Mouse (Mus musculus) midbrain, embryonic 16.5 days (tissue): Measurements from ENCODE around the gene Pdzd7. TPM values are rescaled to one million over a fixed set of nuclear protein-coding genes. Genes with fewer than 3 reads are reported as not detected.

Source experiments
- ATAC-seq: fragments of 200-750 bp; cut with Nextera tagmentation; 2 replicates; pipeline ENCODE4 v1.8.0; 2017; ENCODE audit warnings: moderate TSS enrichment
- H3K27ac ChIP-seq: fragments of 300-500 bp; sonication (generic); 2 replicates; pipeline ENCODE4 v1.5.1; 2014; ENCODE audit warnings: mild to moderate bottlenecking, low read length, mixed read lengths
- H3K27me3 ChIP-seq: fragments of 300-500 bp; sonication (generic); 2 replicates; pipeline ENCODE4 v1.6.1; 2014; ENCODE audit warnings: low read depth, low read length, mixed read lengths; ENCODE audit not compliant: control insufficient read depth, insufficient read depth
- H3K36me3 ChIP-seq: fragments of 300-500 bp; sonication (generic); 2 replicates; pipeline ENCODE4 v1.6.1; 2014; ENCODE audit warnings: mild to moderate bottlenecking, low read length, moderate library complexity, mixed read lengths; ENCODE audit not compliant: control insufficient read depth, insufficient read depth
- H3K4me1 ChIP-seq: fragments of 300-500 bp; sonication (generic); 2 replicates; pipeline ENCODE4 v1.6.1; 2014; ENCODE audit warnings: mild to moderate bottlenecking, low read length, mixed read lengths; ENCODE audit not compliant: control insufficient read depth, insufficient read depth
- H3K4me2 ChIP-seq: fragments of 300-500 bp; sonication (generic); 2 replicates; pipeline ENCODE4 v1.6.1; 2014; ENCODE audit warnings: mild to moderate bottlenecking, low read length, mixed read lengths
- H3K4me3 ChIP-seq: fragments of 300-500 bp; sonication (generic); 2 replicates; pipeline ENCODE4 v1.5.1; 2014; ENCODE audit warnings: low read depth, mild to moderate bottlenecking, low read length, moderate library complexity, mixed read lengths
- H3K9ac ChIP-seq: fragments of 300-500 bp; sonication (generic); 2 replicates; pipeline ENCODE4 v1.6.1; 2014; ENCODE audit warnings: low read depth, low read length, mixed read lengths
- H3K9me3 ChIP-seq: fragments of 300-500 bp; sonication (generic); replicated peaks from 2 replicates; pipeline ENCODE4 v1.6.1; 2014; ENCODE audit warnings: mild to moderate bottlenecking, low read length, mixed read lengths; ENCODE audit not compliant: control insufficient read depth, poor library complexity, severe bottlenecking
- WGBS: fragments of 180-500 bp; shearing (Covaris S2); extraction: QIAGEN DNeasy Blood & Tissue Kit; methylation state at CpG from one replicate; pipeline ENCODE4 v1.1.7; 2014; 5-methylcytosine and 5-hydroxymethylcytosine counted together
- polyA plus RNA-seq: library from polyadenylated mRNA; unstranded; fragments of >200 nt; fragmentation: Nextera tagmentation; extraction: Ambion mirVana; gene quantifications from 2 replicates; pipeline ENCODE4 v1.2.1, GENCODE M21; 2015

Gene Pdzd7
- polyA plus RNA-seq, 1 experiment from 2014 or later = 3.9 TPM

DNA sequence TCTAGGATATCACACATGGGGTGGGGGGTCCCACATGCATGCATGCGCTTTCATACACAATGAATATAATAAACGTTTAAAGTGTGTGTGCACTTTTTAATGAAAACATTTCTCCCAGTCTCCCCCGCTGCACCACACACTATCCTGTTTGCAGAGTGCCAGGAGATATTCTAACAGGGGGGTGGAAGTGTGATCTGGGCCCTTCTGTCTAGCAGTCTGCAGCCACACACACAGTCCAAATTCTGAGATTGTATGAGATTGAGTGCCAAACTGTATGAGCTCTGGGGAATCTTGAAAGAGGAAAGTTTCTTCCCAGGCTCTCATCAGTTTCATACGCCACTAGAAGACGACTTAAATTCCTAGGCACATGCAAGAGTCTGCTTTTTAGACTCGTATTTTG is 57.7 kb downstream of the Pdzd7 start:
- H3K9ac ChIP-seq = no peak overlapping the region
- no peaks in the 10 kb centered on the region for H3K36me3 ChIP-seq
- no peaks in the 10 kb centered on the region for H3K9me3 ChIP-seq
- H3K4me3 ChIP-seq = no peak overlapping the region
- H3K4me1 ChIP-seq = peaks cover 16% of the 10 kb centered on the region
- no peaks in the 10 kb centered on the region for H3K27me3 ChIP-seq
- no peak overlapping the region for H3K27ac ChIP-seq
- no peak overlapping the region for H3K4me2 ChIP-seq
- WGBS = 54% methylated on average over 6 of the region's 6 CpGs
- ATAC-seq = no peak

GRCm38 (mm10) chr19:44987004-44987403 is 58.5 kb downstream of the Pdzd7 start:
- Histone ChIP-seq H3K9me3 (no peaks in the 10 kb centered on the region), H3K27ac (no peak overlapping the region), H3K36me3 (no peaks in the 10 kb centered on the region), H3K27me3 (no peaks in the 10 kb centered on the region), H3K4me1 (peaks cover 16% of the 10 kb centered on the region), H3K4me2 (no peak overlapping the region), H3K4me3 (no peak overlapping the region), H3K9ac (no peak overlapping the region)
- WGBS = 72% methylated on average over 6 of the region's 6 CpGs
- no peak for ATAC-seq

DNA sequence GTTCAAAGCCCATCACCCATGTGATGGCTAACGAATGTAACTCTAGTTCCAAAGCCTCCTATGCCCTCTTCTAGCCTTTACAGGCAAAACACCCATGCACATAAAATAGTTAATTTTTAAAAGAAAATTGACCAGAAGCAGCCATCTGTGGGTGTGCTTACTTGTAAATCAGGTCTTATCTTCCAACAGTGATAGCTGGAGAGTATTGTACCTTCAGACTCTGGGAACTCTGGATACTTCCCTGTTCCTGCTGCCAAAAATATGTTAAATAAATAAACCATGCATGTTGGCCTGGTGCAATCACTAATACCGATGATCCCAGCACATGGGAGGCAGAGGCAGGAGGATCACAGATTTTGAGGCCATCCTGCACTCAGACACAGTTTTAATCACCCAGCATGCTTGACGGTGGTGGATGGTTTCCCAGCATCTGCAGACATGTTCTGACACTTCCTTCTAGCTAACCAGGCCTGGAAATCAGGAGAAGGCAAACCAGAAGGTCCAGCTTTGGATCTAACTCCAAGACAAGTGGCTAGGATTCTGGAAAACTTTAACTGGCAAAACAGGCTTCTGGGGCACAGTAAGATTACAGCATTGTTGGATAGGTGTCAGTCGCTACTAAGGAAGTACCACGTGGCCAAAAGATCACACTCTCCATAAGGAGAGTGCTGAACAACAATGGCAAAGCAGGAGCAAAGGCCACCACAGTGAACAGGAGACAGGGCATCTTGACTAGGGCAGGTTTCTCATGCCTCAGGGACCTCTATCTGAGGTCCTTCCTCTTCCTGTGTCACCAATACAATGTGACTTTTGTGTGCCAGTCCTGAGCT is 60.1 kb downstream of the Pdzd7 start:
- Histone ChIP-seq H3K36me3 (peaks cover 9% of the 10 kb centered on the region), H3K27me3 (no peaks in the 10 kb centered on the region), H3K4me2 (no peak overlapping the region), H3K9me3 (no peaks in the 10 kb centered on the region), H3K4me3 (no peak overlapping the region), H3K9ac (no peak overlapping the region), H3K4me1 (peaks cover 6% of the 10 kb centered on the region), H3K27ac (no peak overlapping the region)
- 71% methylated on average over 5 of the region's 5 CpGs for WGBS
- no peak for ATAC-seq

DNA sequence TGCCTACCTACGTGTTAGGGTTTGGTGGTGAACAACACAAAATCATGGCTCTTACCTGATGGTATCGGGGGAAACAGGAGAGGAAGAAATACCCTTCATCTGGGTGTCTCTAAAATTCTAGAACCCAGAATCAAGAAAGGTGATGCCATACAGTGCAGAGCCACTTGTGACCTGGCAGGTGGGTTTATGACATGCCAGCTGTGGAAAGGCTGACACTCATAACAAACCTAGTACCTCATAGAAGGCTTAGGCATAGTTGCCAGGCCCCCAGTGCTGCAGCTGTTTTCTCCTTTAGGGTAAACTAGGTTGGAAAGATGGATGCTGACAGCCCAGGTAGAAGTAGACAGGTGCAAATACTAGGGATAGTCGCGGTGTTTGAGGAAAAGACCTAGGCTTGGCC is 61.1 kb downstream of the Pdzd7 start:
- Histone ChIP-seq H3K4me1 (peaks cover 5% of the 10 kb centered on the region; the same call in 1 of the 2 replicates), H3K9ac (no peak overlapping the region), H3K4me2 (no peak overlapping the region), H3K27ac (no peak overlapping the region), H3K36me3 (peaks cover 9% of the 10 kb centered on the region), H3K27me3 (no peaks in the 10 kb centered on the region), H3K9me3 (no peaks in the 10 kb centered on the region), H3K4me3 (no peak overlapping the region)
- 95% methylated on average over 4 of the region's 4 CpGs for WGBS
- no peak for ATAC-seq

- H3K4me2 ChIP-seq = no peak overlapping the region
- H3K9me3 ChIP-seq = no peaks in the 10 kb centered on the region
- H3K4me3 ChIP-seq = no peak overlapping the region
- no peak overlapping the region for H3K9ac ChIP-seq
- H3K27me3 ChIP-seq = no peaks in the 10 kb centered on the region
- 91% methylated on average over 6 of the region's 6 CpGs for WGBS
- no peak for ATAC-seq
- H3K27ac ChIP-seq = no peak overlapping the region
- peaks cover 4% of the 10 kb centered on the region; the same call in 1 of the 2 replicates for H3K4me1 ChIP-seq
- peaks cover 13% of the 10 kb centered on the region for H3K36me3 ChIP-seq
Measured at GRCm38 (mm10) chr19:44983366-44983765, 62.2 kb downstream of the Pdzd7 start.

DNA sequence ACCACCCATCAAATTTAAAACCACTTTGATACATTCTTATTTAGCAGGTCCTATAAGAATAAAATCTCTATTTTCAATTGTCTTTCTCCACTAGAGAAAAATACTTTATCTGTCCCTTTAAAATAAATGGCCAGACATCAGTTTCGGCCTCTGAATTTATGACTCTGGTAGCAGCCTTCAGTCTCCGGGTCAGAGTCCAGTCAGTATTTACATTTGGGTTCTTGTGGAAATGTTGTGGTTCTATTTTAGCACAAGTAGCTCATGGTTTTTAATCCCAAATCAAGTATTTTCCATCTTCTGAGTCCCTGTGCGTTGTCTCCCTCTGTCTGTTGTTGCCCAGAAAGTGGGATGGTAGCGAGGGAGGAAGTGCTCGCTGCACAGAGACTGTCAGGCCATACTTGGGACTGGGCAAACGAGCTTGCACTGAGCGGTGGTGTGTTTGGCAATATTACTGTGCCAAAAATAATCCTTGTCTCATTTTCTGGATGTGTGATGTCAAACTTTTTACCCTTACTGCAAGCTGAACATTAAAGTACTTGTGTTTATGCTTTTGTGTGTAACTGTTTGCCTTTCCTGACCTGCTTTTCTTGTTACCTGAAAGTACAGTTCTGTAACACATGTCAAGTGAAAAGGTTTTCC is 62.9 kb downstream of the Pdzd7 start:
- no peak overlapping the region for H3K27ac ChIP-seq
- H3K9me3 ChIP-seq = no peaks in the 10 kb centered on the region
- H3K4me3 ChIP-seq = no peak overlapping the region
- no peak overlapping the region for H3K9ac ChIP-seq
- peaks cover 18% of the 10 kb centered on the region for H3K36me3 ChIP-seq
- H3K27me3 ChIP-seq = no peaks in the 10 kb centered on the region
- no peak for ATAC-seq
- no peaks in the 10 kb centered on the region for H3K4me1 ChIP-seq
- H3K4me2 ChIP-seq = no peak overlapping the region
- WGBS = 83% methylated on average over 7 of the region's 7 CpGs

DNA sequence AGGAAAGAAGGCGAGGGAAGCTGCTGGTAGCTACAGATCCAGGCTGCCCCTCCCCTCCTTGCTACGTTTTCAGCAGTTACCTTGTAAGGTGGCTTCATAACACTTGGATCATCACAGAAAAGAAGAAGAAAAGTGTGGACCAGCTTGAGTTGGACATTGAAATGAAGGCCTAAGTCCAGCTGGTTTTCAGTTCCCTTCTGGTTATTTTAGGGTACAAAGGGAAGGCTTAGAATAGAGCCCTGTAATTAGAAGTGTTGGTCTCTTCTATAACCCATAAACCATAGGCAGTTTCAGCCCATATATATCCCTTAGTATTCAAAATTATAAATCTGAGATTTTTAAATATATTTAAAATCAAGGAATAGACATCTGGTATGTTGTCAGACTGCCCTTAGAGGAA is 64.7 kb downstream of the Pdzd7 start:
- 78% methylated on average over 2 of the region's 2 CpGs for WGBS
- peaks cover 30% of the 10 kb centered on the region for H3K36me3 ChIP-seq

GRCm38 (mm10) chr19:44977148-44977547 is 68.4 kb downstream of the Pdzd7 start:
- Histone ChIP-seq H3K9me3 (no peaks in the 10 kb centered on the region), H3K4me2 (no peak overlapping the region), H3K27ac (no peak overlapping the region), H3K4me1 (no peaks in the 10 kb centered on the region), H3K9ac (no peak overlapping the region), H3K27me3 (no peaks in the 10 kb centered on the region), H3K36me3 (peaks cover 57% of the 10 kb centered on the region), H3K4me3 (no peak overlapping the region)
- whole genome bisulfite sequencing = 96% methylated on average over 6 of the region's 6 CpGs
- ATAC-seq = no peak

More for the DNA sequence above, 64.7 kb downstream of the Pdzd7 start:
- Histone ChIP-seq H3K4me3 (no peak overlapping the region), H3K9ac (no peak overlapping the region), H3K4me1 (no peaks in the 10 kb centered on the region), H3K4me2 (no peak overlapping the region), H3K27me3 (no peaks in the 10 kb centered on the region), H3K9me3 (no peaks in the 10 kb centered on the region), H3K27ac (no peak overlapping the region)
- no peak for ATAC-seq
